Mouse (Mus musculus) heart, adult 2 months (tissue): Measurements from ENCODE around the gene Sik1. TPM values are rescaled to one million over a fixed set of nuclear protein-coding genes. Genes with fewer than 3 reads are reported as not detected.

ENCODE experiments used
- DNase-seq, 2 experiments: peaks; one replicate each; pipeline ENCODE4 v3.0.0; 2021
- H3K27ac ChIP-seq: fragments of 200-600 bp; 2 replicates; pipeline ENCODE4 v1.8.1; 2022
- H3K27me3 ChIP-seq: fragments of 200-500 bp; 2 replicates; pipeline ENCODE4 v1.6.1; 2012; ENCODE audit warnings: mild to moderate bottlenecking, low read length, inconsistent platforms, mixed read lengths; ENCODE audit not compliant: control insufficient read depth, insufficient read depth
- H3K36me3 ChIP-seq: fragments of 200-500 bp; 2 replicates; pipeline ENCODE4 v1.6.1; 2012; ENCODE audit warnings: low read length, inconsistent platforms; ENCODE audit not compliant: control insufficient read depth, insufficient read depth
- H3K4me1 ChIP-seq: fragments of 200-500 bp; 2 replicates; pipeline ENCODE4 v1.6.1; 2011; ENCODE audit warnings: low read length; ENCODE audit not compliant: control insufficient read depth, insufficient read depth
- H3K4me3 ChIP-seq: fragments of 200-600 bp; 2 replicates; pipeline ENCODE4 v1.8.1; 2022
- H3K79me2 ChIP-seq: fragments of 200-500 bp; replicated peaks from 2 replicates; pipeline ENCODE4 v1.6.1; 2012; ENCODE audit warnings: mild to moderate bottlenecking, inconsistent platforms, low read length, moderate library complexity, mixed read lengths; ENCODE audit not compliant: control insufficient read depth, insufficient read depth
- H3K9ac ChIP-seq: fragments of 200-500 bp; 2 replicates; pipeline ENCODE4 v1.6.1; 2012; ENCODE audit warnings: low read depth, mild to moderate bottlenecking, control low read depth, inconsistent platforms, low read length, mixed read lengths
- CTCF ChIP-seq: fragments of 200-600 bp; IDR thresholded peaks from 2 replicates; pipeline ENCODE4 v1.8.1; 2022; ENCODE audit warnings: antibody characterized with exemption, mild to moderate bottlenecking, moderate library complexity
- EP300 ChIP-seq: fragments of 200-500 bp; IDR thresholded peaks from 2 replicates; pipeline ENCODE4 v1.6.1; 2011; ENCODE audit warnings: low read depth, low read length, control low read depth; ENCODE audit not compliant: insufficient read depth
- POLR2A ChIP-seq: fragments of 200-500 bp; IDR thresholded peaks from 2 replicates; pipeline ENCODE4 v1.6.1; 2011; ENCODE audit warnings: mild to moderate bottlenecking, low read depth, low read length, control low read depth; ENCODE audit not compliant: insufficient read depth
- WGBS: fragments of 180-500 bp; shearing (Covaris S2); methylation state at CpG from one replicate; pipeline ENCODE4 v1.1.7; 2018; 5-methylcytosine and 5-hydroxymethylcytosine counted together
- intact Hi-C: fragments of 180-260 bp; cut with DNase I; formaldehyde crosslinking; loops from one replicate; pipeline ENCODE4 v1.15.1; 2025
- polyA plus RNA-seq: library from polyadenylated mRNA; depleted of rRNA; stranded (reverse); fragments of >200 nt; gene quantifications from 2 replicates; pipeline ENCODE4 v1.2.3, GENCODE M21; 2012
- total RNA-seq, 2 experiments: library from RNA; stranded (reverse); gene quantifications; 2 replicates each; pipeline ENCODE4 v1.2.3; 2021

Sik1 gene
- total and polyA plus RNA-seq, 3 experiments = 21.0 to 62.7 (median 39.6) TPM

GRCm38 (mm10) chr17:31813938-31814622 lies 41.5 kb downstream of the Sik1 start:
- no peak overlapping the region for H3K4me3 ChIP-seq
- no peaks in the 10 kb centered on the region for H3K27me3 ChIP-seq
- H3K4me1 ChIP-seq = peaks cover 7% of the 10 kb centered on the region
- WGBS = 84% methylated on average over 3 of the region's 3 CpGs
- no peak overlapping the region for H3K9ac ChIP-seq
- no peaks in the 10 kb centered on the region for H3K36me3 ChIP-seq
- no peaks in the 10 kb centered on the region for H3K79me2 ChIP-seq
- TF ChIP-seq EP300 = no peak
- no peak for TF ChIP-seq POLR2A
- no peak for TF ChIP-seq CTCF
- intact Hi-C loops = no loop called here
- DNase-seq = no peak
- no peak overlapping the region for H3K27ac ChIP-seq

- H3K27ac ChIP-seq = no peak overlapping the region
- intact Hi-C loops = no loop called here
- H3K36me3 ChIP-seq = no peaks in the 10 kb centered on the region
- WGBS = 82% methylated on average over 4 of the region's 4 CpGs
- DNase-seq = no peak
- H3K4me3 ChIP-seq = no peak overlapping the region
- H3K4me1 ChIP-seq = peaks cover 7% of the 10 kb centered on the region
- no peaks in the 10 kb centered on the region for H3K79me2 ChIP-seq
- H3K27me3 ChIP-seq = no peaks in the 10 kb centered on the region
- no peak overlapping the region for H3K9ac ChIP-seq
- TF ChIP-seq EP300 (no peak), CTCF (no peak), POLR2A (no peak)
These were observed 44.3 kb downstream of the Sik1 start for GRCm38 (mm10) chr17:31811333-31811732.

GRCm38 (mm10) chr17:31809894-31810293 lies 45.7 kb downstream of the Sik1 start:
- no peaks in the 10 kb centered on the region for H3K79me2 ChIP-seq
- no peaks in the 10 kb centered on the region for H3K27me3 ChIP-seq
- no peaks in the 10 kb centered on the region for H3K36me3 ChIP-seq
- H3K27ac ChIP-seq = no peak overlapping the region
- H3K4me3 ChIP-seq = no peak overlapping the region
- intact Hi-C loops = no loop called here
- TF ChIP-seq CTCF = no peak
- TF ChIP-seq POLR2A = no peak
- H3K4me1 ChIP-seq = peaks cover 2% of the 10 kb centered on the region; the same call in 1 of the 2 replicates
- no peak for DNase-seq
- WGBS = 77% methylated on average over 19 of the region's 19 CpGs
- no peak overlapping the region for H3K9ac ChIP-seq

GRCm38 (mm10) chr17:31809136-31809535 lies 46.5 kb downstream of the Sik1 start:
- Histone ChIP-seq H3K36me3 (no peaks in the 10 kb centered on the region), H3K9ac (no peak overlapping the region), H3K27me3 (no peaks in the 10 kb centered on the region), H3K27ac (no peak overlapping the region), H3K4me1 (no peaks in the 10 kb centered on the region), H3K4me3 (no peak overlapping the region), H3K79me2 (no peaks in the 10 kb centered on the region)
- 95% methylated on average over 7 of the region's 7 CpGs for WGBS
- TF ChIP-seq EP300 = no peak
- TF ChIP-seq POLR2A = no peak
- no peak for TF ChIP-seq CTCF
- intact Hi-C loops = no loop called here
- DNase-seq = no peak

GRCm38 (mm10) chr17:31808082-31808875 lies 47.3 kb downstream of the Sik1 start:
- Histone ChIP-seq H3K4me1 (no peaks in the 10 kb centered on the region), H3K9ac (no peak overlapping the region), H3K4me3 (no peak overlapping the region), H3K27ac (no peak overlapping the region), H3K36me3 (no peaks in the 10 kb centered on the region), H3K79me2 (no peaks in the 10 kb centered on the region), H3K27me3 (no peaks in the 10 kb centered on the region)
- TF ChIP-seq CTCF (no peak), POLR2A (no peak), EP300 (no peak)
- intact Hi-C loops = no loop called here
- 61% methylated on average over 10 of the region's 10 CpGs for WGBS
- DNase-seq = no peak

- TF ChIP-seq CTCF (no peak), POLR2A (no peak), EP300 (no peak)
- H3K27ac ChIP-seq = no peak overlapping the region
- intact Hi-C loops = no loop called here
- H3K36me3 ChIP-seq = no peaks in the 10 kb centered on the region
- no peak overlapping the region for H3K4me3 ChIP-seq
- no peaks in the 10 kb centered on the region for H3K79me2 ChIP-seq
- WGBS = 57% methylated on average over 3 of the region's 3 CpGs
- DNase-seq = no peak
- no peaks in the 10 kb centered on the region for H3K27me3 ChIP-seq
- H3K4me1 ChIP-seq = no peaks in the 10 kb centered on the region; the same call in 1 of the 2 replicates
- no peak overlapping the region for H3K9ac ChIP-seq
These were observed 49.1 kb downstream of the Sik1 start for GRCm38 (mm10) chr17:31806496-31806895.
